Mouse (Mus musculus) liver, postnatal 0 days (tissue): ENCODE results near the gene Serf2. TPM values are rescaled to one million over a fixed set of nuclear protein-coding genes. Genes with fewer than 3 reads are reported as not detected.

ENCODE experiments used
- ATAC-seq: fragments of 200-750 bp; cut with Nextera tagmentation; 2 replicates; pipeline ENCODE4 v1.8.0; 2017; ENCODE audit warnings: mild to moderate bottlenecking, moderate library complexity
- DNase-seq: peaks from one replicate; pipeline ENCODE4 v3.0.0-alpha.2; 2016
- H3K27ac ChIP-seq: fragments of 300-500 bp; sonication (generic); 2 replicates; pipeline ENCODE4 v1.5.1; 2014; ENCODE audit warnings: antibody characterized with exemption, moderate library complexity, mild to moderate bottlenecking, low read depth
- H3K27me3 ChIP-seq: fragments of 300-500 bp; sonication (generic); 2 replicates; pipeline ENCODE4 v1.6.1; 2014; ENCODE audit warnings: low read length, control low read depth, mixed read lengths; ENCODE audit not compliant: insufficient read depth
- H3K36me3 ChIP-seq: fragments of 300-500 bp; sonication (generic); replicated peaks from 2 replicates; pipeline ENCODE4 v1.6.1; 2014; ENCODE audit warnings: mild to moderate bottlenecking, control low read depth, low read length, moderate library complexity, mixed read lengths; ENCODE audit not compliant: insufficient read depth
- H3K4me1 ChIP-seq: fragments of 300-500 bp; sonication (generic); 2 replicates; pipeline ENCODE4 v1.6.1; 2014; ENCODE audit warnings: antibody characterized with exemption, mild to moderate bottlenecking, control low read depth; ENCODE audit not compliant: insufficient read depth
- H3K4me2 ChIP-seq: fragments of 300-500 bp; sonication (generic); 2 replicates; pipeline ENCODE4 v1.6.1; 2014; ENCODE audit warnings: low read depth, mild to moderate bottlenecking, low read length, moderate library complexity, mixed read lengths
- H3K4me3 ChIP-seq: fragments of 300-500 bp; sonication (generic); 2 replicates; pipeline ENCODE4 v1.5.1; 2014; ENCODE audit warnings: low read depth, low read length
- H3K9ac ChIP-seq: fragments of 300-500 bp; sonication (generic); replicated peaks from 2 replicates; pipeline ENCODE4 v1.6.1; 2014; ENCODE audit warnings: mild to moderate bottlenecking, moderate library complexity
- H3K9me3 ChIP-seq: fragments of 300-500 bp; sonication (generic); 2 replicates; pipeline ENCODE4 v1.6.1; 2016; ENCODE audit warnings: mild to moderate bottlenecking, control low read depth, low read length, mixed read lengths
- CTCF ChIP-seq: sonication (generic); IDR thresholded peaks from 2 replicates; pipeline ENCODE4 v1.5.1; 2016; ENCODE audit warnings: antibody characterized with exemption, low read depth
- EP300 ChIP-seq: IDR thresholded peaks from 2 replicates; pipeline ENCODE4 v1.6.1; 2016; ENCODE audit warnings: antibody characterized with exemption, low read depth, mild to moderate bottlenecking
- WGBS: fragments of 180-500 bp; shearing (Covaris S2); extraction: QIAGEN DNeasy Blood & Tissue Kit; methylation state at CpG from one replicate; pipeline ENCODE4 v1.1.7; 2014; ENCODE audit not compliant: insufficient replicate concordance; 5-methylcytosine and 5-hydroxymethylcytosine counted together
- polyA plus RNA-seq: library from polyadenylated mRNA; unstranded; fragments of >200 nt; fragmentation: Nextera tagmentation; extraction: Ambion mirVana; gene quantifications from 2 replicates; pipeline ENCODE4 v1.2.1, GENCODE M21; 2015

Gene Serf2
- polyA plus RNA-seq, 1 experiment from 2014 or later = 266 TPM

GRCm38 (mm10) chr2:121434854-121435253, 14.1 kb upstream of the Serf2 start:
- H3K27ac ChIP-seq = no peak overlapping the region
- no peak for DNase-seq
- peaks cover 81% of the 10 kb centered on the region for H3K36me3 ChIP-seq
- H3K27me3 ChIP-seq = no peaks in the 10 kb centered on the region
- no peak for ATAC-seq
- no peaks in the 10 kb centered on the region for H3K4me1 ChIP-seq
- no peak overlapping the region for H3K4me3 ChIP-seq
- H3K9me3 ChIP-seq = no peaks in the 10 kb centered on the region
- no peak overlapping the region for H3K4me2 ChIP-seq
- TF ChIP-seq EP300 = no peak
- peak; percentile 68 for TF ChIP-seq CTCF
- H3K9ac ChIP-seq = no peak overlapping the region
- WGBS = 91% methylated on average over 1 of the region's 1 CpGs

- no peaks in the 10 kb centered on the region for H3K27me3 ChIP-seq
- DNase-seq (no peak), ATAC-seq (no peak)
- H3K9me3 ChIP-seq = no peaks in the 10 kb centered on the region
- no peak overlapping the region for H3K4me3 ChIP-seq
- no peak overlapping the region for H3K27ac ChIP-seq
- TF ChIP-seq CTCF (no peak), EP300 (no peak)
- peaks cover 25% of the 10 kb centered on the region for H3K4me1 ChIP-seq
- WGBS = 56% methylated on average over 4 of the region's 4 CpGs
- no peak overlapping the region for H3K4me2 ChIP-seq
- peaks cover 35% of the 10 kb centered on the region for H3K36me3 ChIP-seq
- H3K9ac ChIP-seq = no peak overlapping the region
Measured at GRCm38 (mm10) chr2:121439746-121440145, 9.2 kb upstream of the Serf2 start.

- H3K9ac ChIP-seq = no peak overlapping the region
- H3K4me1 ChIP-seq = peaks cover 25% of the 10 kb centered on the region
- TF ChIP-seq CTCF = no peak
- no peak for TF ChIP-seq EP300
- H3K27me3 ChIP-seq = no peaks in the 10 kb centered on the region
- H3K9me3 ChIP-seq = no peaks in the 10 kb centered on the region
- 53% methylated on average over 5 of the region's 5 CpGs for WGBS
- no peak overlapping the region for H3K27ac ChIP-seq
- 0 out of 2 replicates have a peak overlapping the region, but pooled peaks have one; percentile 98 for H3K4me2 ChIP-seq
- H3K36me3 ChIP-seq = peaks cover 23% of the 10 kb centered on the region
- DNase-seq (no peak), ATAC-seq (no peak)
- no peak overlapping the region for H3K4me3 ChIP-seq
Measured at GRCm38 (mm10) chr2:121440834-121441605, 8.0 kb upstream of the Serf2 start.

GRCm38 (mm10) chr2:121441800-121442199, 7.2 kb upstream of the Serf2 start:
- peak; percentile 18 for ATAC-seq
- Histone ChIP-seq H3K4me1 (peaks cover 25% of the 10 kb centered on the region), H3K9ac (peak overlapping the region; percentile 56; the same call in 1 of the 2 replicates), H3K27ac (no peak overlapping the region), H3K9me3 (no peaks in the 10 kb centered on the region), H3K4me2 (peak overlapping the region; percentile 98), H3K4me3 (peak overlapping the region; percentile 60), H3K36me3 (peaks cover 20% of the 10 kb centered on the region), H3K27me3 (no peaks in the 10 kb centered on the region)
- TF ChIP-seq EP300 (no peak), CTCF (no peak)
- 16% methylated on average over 11 of the region's 11 CpGs for WGBS
- peak; percentile 43 for DNase-seq

- Histone ChIP-seq H3K27me3 (no peaks in the 10 kb centered on the region), H3K27ac (peak overlapping the region; percentile 57; the same call in 1 of the 2 replicates), H3K9ac (peak overlapping the region; percentile 56), H3K36me3 (peaks cover 16% of the 10 kb centered on the region), H3K9me3 (no peaks in the 10 kb centered on the region), H3K4me2 (peak overlapping the region; percentile 98), H3K4me3 (peak overlapping the region; percentile 60), H3K4me1 (peaks cover 25% of the 10 kb centered on the region)
- DNase-seq = peak; percentile 92
- no peak for TF ChIP-seq EP300
- no peak for TF ChIP-seq CTCF
- WGBS = 2% methylated on average over 26 of the region's 30 CpGs
- ATAC-seq = peak; percentile 93
Measured at GRCm38 (mm10) chr2:121442259-121443067, 6.5 kb upstream of the Serf2 start.

- Histone ChIP-seq H3K4me1 (peaks cover 28% of the 10 kb centered on the region), H3K36me3 (peaks cover 11% of the 10 kb centered on the region), H3K4me3 (peak overlapping the region; percentile 60), H3K9ac (peak overlapping the region; percentile 56), H3K4me2 (peak overlapping the region; percentile 98), H3K27me3 (no peaks in the 10 kb centered on the region), H3K27ac (peak overlapping the region; percentile 57; the same call in 1 of the 2 replicates), H3K9me3 (no peaks in the 10 kb centered on the region)
- WGBS = 11% methylated on average over 8 of the region's 8 CpGs
- peak; percentile 38 for ATAC-seq
- DNase-seq = no peak
- TF ChIP-seq CTCF = no peak
- no peak for TF ChIP-seq EP300
Measured at GRCm38 (mm10) chr2:121443068-121443349, 6.0 kb upstream of the Serf2 start.
